Mouse (Mus musculus): ENCODE results near the gene Prkar1b. TPM values are rescaled to one million over a fixed set of nuclear protein-coding genes. Genes with fewer than 3 reads are reported as not detected.
A peak's percentile ranks its signal among the peaks of the same experiment; 100 is the strongest.

The Prkar1b gene
- polyA plus RNA-seq (2017; shearing (Covaris generic)) = 1 to 10 TPM in 1 of 2 experiments, under 1 TPM in 1; 0.98 to 3.1 TPM

DNA sequence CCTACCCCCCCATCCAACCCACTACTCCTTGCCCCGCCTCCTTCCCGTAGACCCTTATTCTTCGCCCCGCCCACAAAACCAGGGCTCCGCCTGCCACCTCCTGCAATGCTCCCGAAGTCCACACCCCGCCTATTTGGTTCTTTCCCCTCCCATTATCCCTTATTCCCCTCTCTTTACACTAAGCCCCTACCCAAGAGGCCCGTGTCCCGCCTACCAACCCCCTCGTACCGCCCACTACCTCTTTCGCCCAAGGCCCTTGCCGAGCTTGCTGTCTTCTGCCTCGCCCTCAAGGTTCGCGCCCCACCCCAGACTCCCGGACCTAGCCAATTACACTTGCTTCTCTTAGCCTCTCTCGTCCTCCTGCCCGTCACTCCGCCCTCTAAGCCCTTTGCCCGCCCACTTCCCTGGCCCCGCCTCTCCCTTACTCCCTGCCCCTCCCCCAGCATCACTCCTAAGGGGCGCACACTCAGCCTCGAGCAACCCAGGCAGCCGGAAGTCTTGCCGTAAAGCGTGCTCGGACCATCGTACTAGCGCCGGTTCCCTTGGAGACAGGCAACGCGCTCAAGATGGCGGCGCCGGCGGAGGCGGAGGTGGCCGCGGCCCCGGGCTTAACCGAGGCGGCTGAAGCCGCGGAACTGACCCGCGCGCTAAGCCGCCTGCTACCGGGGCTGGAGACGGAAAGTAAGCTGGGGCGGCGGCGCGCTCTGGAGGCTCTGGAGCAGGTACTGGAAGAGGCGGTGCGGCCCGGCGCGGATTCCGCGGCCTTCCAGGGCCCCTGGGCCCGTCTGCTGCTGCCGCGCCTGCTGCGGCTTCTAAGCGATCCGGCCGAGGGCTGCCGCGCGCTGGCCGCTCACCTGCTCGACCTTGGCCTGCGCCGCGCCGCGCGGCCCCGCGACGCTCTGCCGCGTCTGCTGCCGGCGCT lies at the start of gene Prkar1b, which contains the start of gene Dnaaf5:
Gene Prkar1b (minus strand): TSS at position 321 of the 922 bp plus-strand sequence.
Gene Dnaaf5 (plus strand): TSS at position 543 of the 922 bp plus-strand sequence.
- ATAC-seq = peak; percentile 96

DNA sequence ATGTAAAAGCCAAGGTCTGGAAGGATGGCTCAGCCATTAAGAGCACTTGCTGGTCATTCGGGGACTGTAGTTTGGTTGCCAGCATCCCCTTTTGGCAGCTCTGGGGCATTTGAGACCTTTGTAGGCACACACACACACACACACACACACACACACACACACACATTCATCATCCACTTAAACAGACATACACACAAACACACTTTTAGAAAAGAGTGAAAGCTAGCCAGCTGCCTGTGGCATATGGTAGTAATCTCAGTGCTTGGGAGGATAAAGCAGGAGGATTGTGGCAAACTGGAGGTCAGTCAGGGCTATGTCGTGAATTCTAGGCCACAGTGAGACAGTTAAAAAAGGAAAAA lies 49.8 kb upstream of the Prkar1b start:
- ATAC-seq = no peak

DNA sequence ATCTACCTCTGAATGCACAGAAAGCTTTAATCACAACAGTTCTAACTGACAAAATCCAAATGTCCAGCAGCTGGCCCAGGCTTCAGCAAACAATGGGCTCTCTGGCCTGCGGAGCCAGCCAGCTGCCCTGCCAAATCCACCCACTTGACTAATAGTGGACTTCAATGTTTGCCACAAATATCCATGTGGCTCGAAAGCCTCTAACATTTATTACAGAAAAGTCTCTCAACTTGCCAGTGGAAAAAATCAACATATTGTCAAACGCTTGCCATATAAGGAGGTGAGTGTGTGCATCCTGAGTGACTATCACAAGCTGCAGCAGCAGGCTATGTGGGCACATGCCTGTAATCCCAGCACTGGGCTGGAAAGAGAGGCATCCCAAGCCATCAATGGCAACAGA lies 49.0 kb upstream of the Prkar1b start:
- no peak for ATAC-seq

DNA sequence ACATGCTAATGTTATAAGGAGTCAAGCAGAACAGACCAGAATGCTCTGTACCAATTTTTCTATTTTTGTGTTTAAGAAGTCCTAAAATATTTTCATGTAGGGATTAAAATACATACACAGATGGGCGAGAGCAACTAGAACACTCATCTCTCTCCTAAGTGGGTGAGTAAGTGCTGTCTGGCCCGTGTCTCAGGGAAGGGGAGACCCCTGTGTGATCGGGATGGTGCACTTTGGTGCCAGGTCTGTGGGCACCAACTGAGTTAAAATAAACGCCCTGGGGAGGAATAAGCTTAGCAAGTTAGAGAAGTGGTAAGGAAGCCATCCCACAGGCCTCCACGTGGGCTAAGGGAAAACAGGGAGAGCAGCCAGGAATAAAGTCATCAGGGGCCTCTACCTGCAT lies 41.2 kb upstream of the Prkar1b start:
- no peak for ATAC-seq

DNA sequence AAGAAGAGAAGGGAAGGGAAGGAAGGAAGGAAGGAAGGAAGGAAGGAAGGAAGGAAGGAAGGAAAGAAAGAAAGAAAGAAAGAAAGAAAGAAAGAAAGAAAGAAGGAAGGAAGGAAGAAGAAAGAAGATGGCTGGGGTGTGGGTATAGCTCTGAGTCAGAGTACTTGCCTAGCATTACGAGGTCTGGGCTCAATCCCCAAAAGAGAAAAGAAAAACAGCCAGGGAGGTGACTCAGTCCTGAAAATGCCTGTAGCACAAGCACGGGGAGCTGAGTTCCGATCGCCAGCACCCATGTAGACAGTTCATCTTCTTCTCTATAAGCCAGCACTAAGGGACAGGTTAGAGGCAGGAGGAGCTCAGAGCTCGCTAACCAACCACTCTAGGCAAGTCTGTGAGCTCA lies 39.9 kb upstream of the Prkar1b start:
- no peak for ATAC-seq

DNA sequence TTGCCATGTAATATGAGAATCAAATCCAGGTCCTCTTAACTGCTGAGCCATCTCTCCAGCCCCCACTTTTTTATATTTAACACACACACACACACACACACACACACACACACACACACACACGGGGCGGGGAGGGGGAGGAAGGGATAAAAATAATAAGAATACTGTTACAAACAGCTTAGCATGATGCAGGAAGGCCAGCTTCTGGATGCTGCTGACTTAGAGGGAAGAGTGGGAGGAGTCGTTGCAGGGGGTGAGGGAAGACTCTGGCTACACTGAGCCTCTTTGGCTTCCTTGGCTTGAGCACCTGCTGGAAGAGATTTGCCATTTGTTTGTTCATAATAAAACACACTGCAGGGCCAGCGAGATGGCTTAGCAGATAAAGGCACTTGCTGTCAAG lies 35.1 kb upstream of the Prkar1b start:
- no peak for ATAC-seq

DNA sequence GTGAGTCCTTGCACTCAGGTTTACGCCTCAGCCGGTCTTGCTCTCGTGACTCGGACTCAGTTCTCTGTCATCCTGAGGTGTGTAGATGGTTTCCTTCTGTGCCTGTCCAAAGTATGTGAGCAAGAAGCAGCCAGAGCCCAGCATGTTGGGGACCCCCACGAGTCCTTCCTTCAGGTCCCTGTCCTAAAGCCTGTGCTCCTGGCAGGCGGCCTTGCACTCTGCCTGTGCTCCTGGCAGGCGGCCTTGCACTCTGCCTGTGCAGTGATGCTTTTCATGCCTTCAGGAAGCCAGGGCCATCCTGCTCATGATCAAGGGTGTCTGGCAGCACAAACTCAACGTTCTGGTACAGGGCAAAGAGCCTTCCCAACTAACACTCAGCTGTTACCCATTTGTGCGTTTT lies 33.8 kb upstream of the Prkar1b start:
- ATAC-seq = no peak

DNA sequence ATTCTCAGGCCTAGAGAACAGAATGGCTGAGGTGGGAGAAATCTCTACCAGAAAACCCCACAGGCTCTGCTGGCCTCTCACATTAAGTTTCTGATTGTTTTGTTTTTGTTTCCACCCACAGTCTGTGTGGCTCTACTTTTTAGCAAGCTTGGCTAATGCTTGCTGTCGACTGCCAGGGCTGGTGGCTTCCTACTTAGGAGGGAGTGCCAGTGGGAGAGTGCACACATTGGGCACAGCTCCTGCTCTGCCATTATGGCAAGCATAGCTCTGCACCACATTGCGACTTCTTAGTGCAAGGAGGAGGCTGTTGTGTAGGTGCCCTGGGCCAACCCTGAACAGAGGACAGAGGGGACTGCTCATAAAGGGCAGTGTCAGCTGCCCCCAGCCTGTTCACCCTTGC lies 33.3 kb upstream of the Prkar1b start:
- no peak for ATAC-seq

DNA sequence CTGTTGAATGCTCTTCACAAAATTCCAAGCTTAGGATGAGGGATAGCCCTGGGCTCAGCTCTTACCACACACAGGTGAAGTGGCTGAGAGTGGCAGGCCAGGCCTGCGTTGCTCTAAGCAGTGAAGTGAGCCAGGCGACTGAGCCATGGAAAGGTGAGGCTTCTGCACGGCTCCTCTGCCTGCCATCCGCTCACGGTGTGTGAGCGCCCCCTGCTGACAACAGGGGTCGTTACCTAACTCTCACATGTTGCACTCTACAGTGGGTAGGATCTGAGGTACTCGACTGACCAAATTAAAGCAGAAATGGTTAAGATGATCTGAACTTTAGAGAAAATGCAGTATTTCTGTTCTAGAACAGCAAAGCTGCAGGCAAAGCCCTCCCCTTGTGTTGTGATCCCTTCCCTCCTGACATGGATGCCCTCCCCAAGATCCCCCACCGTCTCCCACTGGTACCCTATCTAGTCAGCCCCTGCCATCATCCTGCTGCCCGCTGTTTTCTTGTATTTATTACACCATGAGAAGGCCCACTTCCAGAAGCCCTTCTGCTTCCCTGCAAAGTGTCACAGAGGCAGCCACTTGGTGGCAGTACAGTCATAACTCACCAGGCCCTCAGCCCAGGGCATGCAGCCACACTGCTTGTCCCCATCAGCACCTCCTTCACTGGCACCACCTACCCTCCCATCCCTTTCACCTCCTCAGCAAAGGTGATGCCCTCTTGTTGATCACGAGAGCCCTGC lies 29.3 kb upstream of the Prkar1b start:
- peak; percentile 85 for ATAC-seq

DNA sequence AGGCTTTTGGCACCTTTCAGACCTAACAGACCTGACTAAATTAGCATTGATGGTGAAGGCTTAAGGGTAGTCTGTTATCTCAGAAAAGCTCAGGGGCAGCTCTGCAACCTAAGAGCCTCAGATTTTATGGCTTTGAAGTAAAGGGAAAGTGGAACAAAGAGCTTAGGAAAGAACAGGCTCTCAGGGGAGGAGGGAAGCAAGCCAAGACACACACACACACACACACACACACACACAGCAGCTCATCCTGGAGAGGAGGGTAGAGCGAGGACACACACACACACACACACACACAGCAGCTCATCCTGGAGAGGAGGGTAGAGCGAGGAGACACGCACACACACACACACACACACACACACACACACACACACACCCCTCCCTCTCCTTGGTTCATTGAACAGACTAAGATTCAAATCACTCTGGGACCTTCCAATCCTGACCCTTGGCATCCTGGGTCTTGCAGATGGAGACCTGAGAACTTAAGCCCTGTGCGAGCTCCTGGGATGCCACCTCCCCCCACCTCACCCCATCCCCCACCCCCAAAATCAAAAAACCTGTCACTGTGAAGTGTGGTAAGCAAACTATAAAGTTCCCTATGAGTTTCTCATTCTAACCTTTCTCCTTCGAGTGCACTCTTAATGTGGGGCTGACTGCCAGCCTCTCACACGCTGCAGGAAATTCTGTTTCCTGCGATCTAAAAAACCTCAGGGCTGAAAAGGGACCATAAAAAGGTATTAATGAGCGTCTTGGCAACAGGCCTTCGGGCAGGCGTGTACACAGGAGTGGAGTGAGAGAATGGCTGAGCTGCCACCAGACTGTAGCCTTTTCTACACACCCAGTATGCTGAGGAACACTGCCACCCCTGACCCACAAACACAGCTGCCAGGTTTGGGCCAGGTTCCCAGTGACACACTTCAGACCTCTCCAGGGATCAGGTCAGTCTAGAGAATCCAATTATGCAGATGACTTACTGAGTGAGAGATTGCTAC lies 25.1 kb upstream of the Prkar1b start:
- peak; percentile 46 for ATAC-seq

DNA sequence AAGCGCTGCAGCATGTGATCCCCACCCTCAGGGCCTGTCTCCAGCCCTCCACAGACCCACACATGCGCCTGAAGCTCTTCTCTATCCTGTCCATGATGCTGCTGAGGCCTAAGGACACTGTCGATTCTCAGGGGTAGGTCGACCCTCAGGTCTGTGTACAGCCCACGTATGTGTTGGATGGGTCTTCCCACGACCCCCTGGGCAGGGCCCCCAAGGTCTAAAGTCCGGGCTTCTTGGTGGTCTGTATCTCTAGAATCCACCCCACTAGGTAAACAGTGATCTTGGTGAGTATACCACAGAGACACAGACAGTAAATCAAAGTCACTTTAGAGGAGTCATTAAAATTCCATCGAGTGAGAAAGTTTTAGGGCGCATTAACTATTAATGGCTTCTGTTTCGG lies 24.3 kb upstream of the Prkar1b start:
- ATAC-seq = no peak

DNA sequence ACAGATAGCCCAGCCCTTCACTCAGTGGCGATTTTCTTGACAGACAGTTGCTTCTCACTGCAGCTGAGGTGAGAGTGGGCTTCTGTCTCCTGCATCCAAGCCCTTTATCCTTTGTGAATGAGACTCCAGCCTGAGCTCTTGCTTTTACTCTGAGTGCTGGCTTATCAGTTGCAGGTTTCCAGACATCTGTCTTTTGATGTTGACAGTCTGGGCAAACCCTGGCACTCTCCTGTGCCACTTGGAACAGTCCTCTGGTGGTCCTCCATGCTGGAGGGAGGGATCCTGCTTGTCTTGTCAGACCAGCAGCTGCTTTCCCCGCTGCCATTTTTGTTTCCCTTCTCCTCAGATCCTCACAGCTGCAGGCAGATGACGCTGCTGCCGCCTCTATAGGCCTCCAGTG lies 22.1 kb upstream of the Prkar1b start:
- no peak for ATAC-seq

DNA sequence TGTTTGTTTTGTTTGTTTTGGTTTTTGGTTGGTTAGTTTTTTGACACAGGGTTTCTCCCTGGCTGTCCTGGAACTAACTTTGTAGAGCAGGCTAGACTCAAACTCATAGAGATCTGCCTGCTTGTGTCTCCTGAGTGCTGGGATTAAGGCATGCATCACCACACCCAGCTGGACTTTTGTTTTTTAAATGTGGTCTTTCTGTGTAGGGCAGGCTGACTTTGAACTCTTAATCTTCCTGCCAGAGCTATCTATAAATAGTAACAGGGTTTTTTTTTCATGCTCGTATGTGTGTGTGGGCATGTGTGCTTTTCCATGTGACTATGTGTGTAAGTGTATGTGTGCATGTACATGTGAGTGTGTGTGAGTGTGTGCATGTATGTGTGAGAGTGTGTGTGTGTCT lies 17.7 kb upstream of the Prkar1b start:
- ATAC-seq = no peak

DNA sequence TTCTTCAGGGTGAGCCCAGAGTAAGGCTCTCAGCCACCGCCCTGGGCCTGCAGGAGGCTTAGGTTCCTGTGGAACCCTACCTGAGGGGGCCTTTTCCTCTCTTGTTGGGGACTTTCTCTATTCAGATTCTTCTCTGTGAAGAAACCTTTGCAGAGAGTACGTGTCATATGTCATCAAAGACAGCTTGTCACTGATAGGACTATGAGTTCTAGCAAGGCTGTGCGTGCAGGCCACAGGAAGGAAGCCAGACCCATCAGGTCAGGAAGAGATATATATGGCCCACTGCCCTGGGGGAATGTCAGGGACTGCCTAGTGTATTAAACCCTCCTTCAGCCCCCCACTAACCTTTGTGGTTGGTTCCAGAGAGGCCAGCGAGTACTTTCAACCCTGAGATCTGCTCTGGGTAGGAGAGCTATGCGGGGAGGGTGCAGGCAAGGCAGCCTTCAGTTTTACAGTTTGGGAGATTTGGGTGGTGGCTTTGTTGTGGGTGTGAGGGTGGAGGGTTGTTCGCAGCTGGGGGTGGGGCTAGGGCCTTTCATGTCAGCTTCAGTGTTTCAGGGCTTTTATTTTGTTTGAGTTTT lies 17.1 kb upstream of the Prkar1b start:
- ATAC-seq = peak; percentile 91

DNA sequence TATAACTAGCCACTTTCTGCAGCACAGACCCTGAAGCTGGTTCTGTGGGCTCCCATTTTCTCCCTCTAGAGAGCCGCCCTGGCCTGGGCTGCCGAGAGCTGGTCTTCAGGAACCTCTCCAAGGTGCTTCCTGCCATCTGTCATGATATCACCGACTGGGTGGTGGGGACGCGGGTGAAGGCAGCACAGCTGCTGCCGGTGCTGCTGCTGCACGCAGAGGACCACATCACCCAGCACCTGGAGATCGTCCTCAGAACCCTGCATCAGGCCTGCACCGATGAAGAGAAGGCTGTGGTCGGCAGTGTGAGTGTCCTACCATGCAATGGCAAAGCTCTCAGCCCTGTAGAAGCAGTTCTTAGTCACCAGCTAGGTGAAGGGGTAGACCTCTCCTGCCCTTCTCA lies 11.8 kb upstream of the Prkar1b start:
- ATAC-seq = peak; percentile 38

DNA sequence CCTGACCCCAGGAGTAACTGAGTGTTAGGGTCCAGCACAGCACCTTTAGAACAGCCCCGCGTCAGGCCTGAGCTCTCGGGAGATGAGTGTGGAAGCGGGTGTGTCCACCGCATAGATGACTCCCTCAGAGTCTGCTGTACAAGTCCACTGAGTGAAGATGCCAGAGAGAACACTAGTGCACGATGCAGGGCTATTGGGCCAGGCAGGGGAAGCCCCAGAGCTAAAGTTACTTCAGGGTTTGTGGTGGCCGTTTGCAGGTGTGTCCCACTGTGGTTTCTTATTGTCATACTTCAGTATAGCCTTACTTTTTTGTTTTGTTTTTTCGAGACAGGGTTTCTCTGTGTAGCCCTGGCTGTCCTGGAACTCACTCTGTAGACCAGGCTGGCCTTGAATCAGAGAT lies 11.1 kb upstream of the Prkar1b start:
- peak; percentile 34 for ATAC-seq

DNA sequence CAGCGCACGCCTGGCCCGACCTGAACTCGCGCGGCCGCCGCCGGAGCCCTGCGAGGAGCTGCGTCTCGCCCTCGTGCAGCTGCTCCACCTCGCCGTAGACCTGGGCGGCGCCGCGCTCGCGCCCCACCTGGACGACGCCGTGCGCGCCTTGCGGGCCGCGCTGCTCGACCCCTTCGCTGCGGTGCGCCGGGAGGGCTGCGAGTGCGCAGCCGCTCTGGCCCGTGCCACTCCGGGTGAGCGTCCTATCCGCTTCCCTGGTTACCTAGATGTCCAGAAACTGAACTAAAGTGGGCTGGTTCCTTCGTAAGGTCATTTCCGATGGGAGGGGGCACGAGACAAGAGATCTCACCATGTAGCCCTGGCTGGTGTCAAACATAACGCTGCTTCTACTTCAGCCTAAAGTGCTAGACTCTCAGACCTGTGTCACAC lies 816 bp upstream of the Prkar1b start:
- ATAC-seq = no peak

DNA sequence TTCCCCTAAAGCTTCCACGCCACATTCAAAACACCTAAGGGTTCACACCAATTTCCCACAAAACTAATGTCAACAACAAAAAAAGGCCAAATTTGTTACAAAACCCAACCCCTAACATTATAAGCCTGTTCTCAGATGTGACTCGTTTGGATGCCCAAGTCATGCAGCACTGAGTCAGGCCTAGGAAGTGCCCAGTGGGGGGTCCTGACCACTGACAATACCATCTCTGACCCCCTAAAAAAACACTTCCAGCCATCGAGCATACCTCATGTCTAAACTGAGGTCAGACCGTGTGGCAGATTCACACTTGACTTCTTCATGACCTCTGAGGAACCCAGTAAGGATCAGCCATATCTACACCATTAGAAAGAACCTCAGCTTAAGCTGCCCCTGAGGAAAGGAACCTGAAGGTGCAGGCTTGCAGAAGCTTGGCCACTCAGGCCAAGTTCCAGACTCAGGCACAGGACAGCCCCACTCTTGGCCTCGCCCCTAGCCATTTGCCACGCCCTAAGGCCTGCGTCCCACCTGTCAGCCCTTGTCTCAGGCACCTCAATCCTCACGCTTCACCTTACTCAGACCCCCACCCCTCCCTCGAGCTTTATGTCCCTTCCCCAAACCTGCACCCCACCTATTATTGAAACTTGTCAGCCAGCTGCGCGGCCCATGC lies 662 bp downstream of the Prkar1b start:
- peak; percentile 0 for ATAC-seq

DNA sequence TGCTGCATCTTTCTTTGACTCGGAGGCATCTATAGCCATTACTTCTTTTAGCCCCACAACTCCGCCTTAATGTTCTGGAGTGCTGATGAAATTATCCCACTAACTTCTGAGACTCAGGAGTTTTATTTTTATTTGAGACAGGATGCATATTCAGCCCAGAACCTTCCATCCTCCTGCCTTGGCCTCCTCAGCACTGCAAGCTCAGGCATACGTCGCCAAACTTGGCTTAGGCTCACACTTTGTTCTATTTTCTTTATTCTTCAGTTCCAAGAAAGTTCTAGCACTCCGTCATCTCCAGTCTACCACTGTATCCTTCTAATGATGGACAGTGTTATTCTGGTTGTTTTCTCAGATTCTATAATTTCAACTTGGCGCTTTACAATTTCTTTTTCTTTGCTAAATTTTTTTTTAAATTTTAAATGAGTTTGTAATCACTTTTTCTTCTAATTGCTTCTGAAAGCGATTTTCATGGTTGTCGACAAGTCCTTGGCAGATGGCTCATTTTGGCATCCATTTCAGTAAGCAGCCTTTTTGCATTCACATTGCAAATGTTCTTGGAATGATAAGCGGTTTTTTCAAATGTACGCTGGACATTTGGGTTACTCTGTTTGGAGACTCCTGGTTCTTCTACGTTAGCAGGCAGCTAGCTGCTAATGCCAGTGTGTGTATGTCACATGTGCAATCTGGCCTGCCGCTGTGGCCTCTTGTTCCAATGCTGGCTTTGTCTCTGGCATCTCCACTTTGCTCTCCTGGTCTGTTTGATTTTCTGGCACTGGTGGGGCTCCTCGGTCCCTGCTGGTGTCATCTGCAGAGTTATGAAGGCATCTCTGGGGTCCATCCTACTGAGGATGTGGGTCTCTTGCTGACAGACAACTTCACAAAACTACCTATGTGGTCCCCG lies 2.4 kb downstream of the Prkar1b start:
- no peak for ATAC-seq

DNA sequence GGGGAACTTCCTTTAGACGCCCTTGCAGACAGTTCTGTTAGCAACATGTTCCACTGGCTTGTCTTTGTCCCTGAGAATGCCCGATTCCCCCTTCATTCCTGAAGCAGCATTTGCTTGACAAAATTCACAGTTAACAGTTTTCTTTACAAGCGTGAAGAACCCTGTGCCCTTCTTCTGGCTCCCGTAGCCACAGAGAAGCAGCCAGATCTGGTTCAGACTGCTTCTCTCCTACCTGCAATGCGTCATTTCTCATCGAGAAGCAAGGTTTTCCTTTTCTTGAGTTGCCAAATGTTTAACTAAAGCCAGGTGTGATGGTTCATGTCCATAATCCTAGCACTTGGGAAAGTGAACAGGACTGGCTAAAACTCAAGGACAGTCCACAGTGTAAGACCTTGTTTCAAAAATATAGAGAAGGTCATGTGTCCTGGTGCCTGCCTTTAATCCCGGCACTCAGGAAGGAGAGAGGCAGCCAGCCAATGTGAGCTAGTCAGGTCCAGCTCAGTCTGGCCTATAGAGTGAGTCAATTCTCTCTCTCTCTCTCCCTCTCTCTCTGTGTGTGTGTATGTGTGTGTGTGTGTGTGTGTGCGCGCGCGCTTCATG lies 3.2 kb downstream of the Prkar1b start:
- ATAC-seq = no peak

Measured in CD4-positive, CD25-positive, alpha-beta regulatory T cell, adult 4 months (primary cell).